Mouse (Mus musculus) cerebellum, adult 2 months (tissue): Measurements from ENCODE around the gene Gm20425. TPM values are rescaled to one million over a fixed set of nuclear protein-coding genes. Genes with fewer than 3 reads are reported as not detected.
A peak's percentile ranks its signal among the peaks of the same experiment; 100 is the strongest.

Experiments used
- DNase-seq, 2 experiments: peaks; one replicate each; pipeline ENCODE4 v3.0.0; 2021
- H3K27ac ChIP-seq: fragments of 200-500 bp; 2 replicates; pipeline ENCODE4 v1.5.1; 2012; ENCODE audit warnings: low read length, control low read depth, inconsistent platforms; ENCODE audit not compliant: insufficient read depth
- H3K27me3 ChIP-seq: fragments of 200-500 bp; 2 replicates; pipeline ENCODE4 v1.6.1; 2012; ENCODE audit warnings: inconsistent platforms, mild to moderate bottlenecking, low read length, moderate library complexity; ENCODE audit not compliant: control insufficient read depth, insufficient read depth
- H3K4me1 ChIP-seq: fragments of 200-500 bp; 2 replicates; pipeline ENCODE4 v1.6.1; 2011; ENCODE audit warnings: low read length; ENCODE audit not compliant: control insufficient read depth, insufficient read depth
- H3K4me3 ChIP-seq: fragments of 200-500 bp; replicated peaks from 2 replicates; pipeline ENCODE3; 2011; ENCODE audit warnings: mild to moderate bottlenecking, low read depth, low read length, control low read depth; ENCODE audit not compliant: insufficient read depth
- CTCF ChIP-seq: fragments of 200-500 bp; IDR thresholded peaks from 2 replicates; pipeline ENCODE4 v1.5.1; 2011; ENCODE audit warnings: low read depth, mild to moderate bottlenecking, control low read depth, low read length, moderate library complexity, borderline replicate concordance; ENCODE audit not compliant: insufficient read depth
- POLR2A ChIP-seq: fragments of 200-500 bp; IDR thresholded peaks from 2 replicates; pipeline ENCODE4 v1.6.1; 2011; ENCODE audit warnings: low read length, control low read depth, borderline replicate concordance; ENCODE audit not compliant: insufficient read depth
- WGBS: fragments of 180-500 bp; shearing (Covaris S2); methylation state at CpG from one replicate; pipeline ENCODE4 v1.1.7; 2018; 5-methylcytosine and 5-hydroxymethylcytosine counted together
- polyA plus RNA-seq: library from polyadenylated mRNA; depleted of rRNA; stranded (reverse); fragments of >200 nt; gene quantifications from 2 replicates; pipeline ENCODE4 v1.2.3, GENCODE M21; 2012

Gene Gm20425
- polyA plus RNA-seq, 1 experiment: 0.39 TPM

GRCm38 (mm10) chr9:103246526-103247168 is 16.5 kb upstream of the Gm20425 start:
- Histone ChIP-seq H3K4me1 (no peaks in the 10 kb centered on the region), H3K27ac (no peak overlapping the region), H3K4me3 (no peak overlapping the region), H3K27me3 (no peaks in the 10 kb centered on the region)
- DNase-seq: no peak
- TF ChIP-seq CTCF: no peak
- TF ChIP-seq POLR2A: no peak
- 82% methylated on average over 8 of the region's 8 CpGs for WGBS

GRCm38 (mm10) chr9:103243640-103244039 is 13.5 kb upstream of the Gm20425 start:
- Histone ChIP-seq H3K4me3 (no peak overlapping the region), H3K27me3 (no peaks in the 10 kb centered on the region), H3K4me1 (no peaks in the 10 kb centered on the region), H3K27ac (no peak overlapping the region)
- no peak for TF ChIP-seq POLR2A
- no peak for TF ChIP-seq CTCF
- DNase-seq: no peak
- 93% methylated on average over 4 of the region's 4 CpGs for WGBS

DNA sequence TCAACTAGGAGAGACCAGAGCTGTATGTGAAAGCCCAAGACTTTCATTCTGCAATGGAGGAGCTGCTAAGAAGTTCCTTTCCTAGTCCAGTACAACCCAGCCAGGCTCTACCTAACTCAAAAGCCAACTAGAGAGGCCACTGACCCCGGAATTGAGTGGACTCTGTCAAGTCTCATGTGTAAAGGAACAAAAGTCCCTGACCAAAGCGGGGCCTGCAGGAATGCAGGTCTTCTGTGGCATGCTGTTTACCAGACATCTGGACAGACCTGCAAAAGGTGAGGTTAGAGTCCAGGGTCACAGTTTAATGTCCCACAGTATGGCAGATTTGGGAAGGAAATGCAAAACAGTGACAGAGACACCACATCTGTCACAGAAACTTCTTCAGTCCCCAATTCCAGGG is 11.1 kb upstream of the Gm20425 start:
- Histone ChIP-seq H3K4me1 (no peaks in the 10 kb centered on the region), H3K27ac (no peak overlapping the region), H3K27me3 (no peaks in the 10 kb centered on the region), H3K4me3 (no peak overlapping the region)
- 84% methylated on average over 2 of the region's 2 CpGs for WGBS
- no peak for TF ChIP-seq POLR2A
- no peak for TF ChIP-seq CTCF
- DNase-seq: no peak

- no peak for TF ChIP-seq CTCF
- TF ChIP-seq POLR2A: no peak
- DNase-seq: no peak
- H3K27ac ChIP-seq: no peak overlapping the region
- no peaks in the 10 kb centered on the region for H3K27me3 ChIP-seq
- no peak overlapping the region for H3K4me3 ChIP-seq
- 93% methylated on average over 6 of the region's 6 CpGs for whole genome bisulfite sequencing
- no peaks in the 10 kb centered on the region for H3K4me1 ChIP-seq
Measured at GRCm38 (mm10) chr9:103239471-103239870, 9.4 kb upstream of the Gm20425 start.

GRCm38 (mm10) chr9:103234565-103235165 is 4.6 kb upstream of the Gm20425 start:
- H3K4me3 ChIP-seq: no peak overlapping the region
- TF ChIP-seq POLR2A (no peak), CTCF (no peak)
- peaks cover 3% of the 10 kb centered on the region; the same call in 1 of the 2 replicates for H3K4me1 ChIP-seq
- peak; percentile 18 to 19 for DNase-seq
- no peaks in the 10 kb centered on the region for H3K27me3 ChIP-seq
- peak overlapping the region; percentile 38; the same call in 1 of the 2 replicates for H3K27ac ChIP-seq
- 49% methylated on average over 7 of the region's 7 CpGs for WGBS

DNA sequence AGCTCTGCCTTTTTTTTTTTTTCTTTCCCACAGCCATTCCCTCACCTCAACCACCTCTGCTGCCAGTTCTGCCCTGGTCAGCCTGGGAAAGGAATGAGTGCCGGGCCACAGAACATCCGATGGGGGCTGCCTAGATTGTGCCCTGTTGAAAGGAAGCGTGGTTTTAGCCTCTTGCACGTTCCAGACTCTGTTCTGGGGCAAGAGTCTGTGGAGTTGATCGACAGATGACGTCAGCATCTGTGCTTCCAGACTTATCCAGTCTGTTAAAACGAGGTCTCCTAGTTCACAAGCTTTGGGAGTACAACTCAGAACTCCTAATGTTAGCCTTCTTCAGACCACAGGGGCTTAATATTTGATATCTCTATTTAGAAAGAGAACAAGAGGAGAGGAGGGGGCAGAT is 4.0 kb upstream of the Gm20425 start:
- no peaks in the 10 kb centered on the region for H3K27me3 ChIP-seq
- DNase-seq: no peak
- H3K27ac ChIP-seq: peak overlapping the region; percentile 38; the same call in 1 of the 2 replicates
- no peak overlapping the region for H3K4me3 ChIP-seq
- WGBS: 58% methylated on average over 7 of the region's 7 CpGs
- H3K4me1 ChIP-seq: peaks cover 3% of the 10 kb centered on the region; the same call in 1 of the 2 replicates
- TF ChIP-seq POLR2A (no peak), CTCF (no peak)

GRCm38 (mm10) chr9:103233006-103233395 is 2.9 kb upstream of the Gm20425 start:
- DNase-seq: no peak
- H3K4me1 ChIP-seq: peaks cover 3% of the 10 kb centered on the region; the same call in 1 of the 2 replicates
- H3K27ac ChIP-seq: no peak overlapping the region; the same call in 1 of the 2 replicates
- H3K27me3 ChIP-seq: no peaks in the 10 kb centered on the region
- TF ChIP-seq CTCF: no peak
- TF ChIP-seq POLR2A: no peak
- 81% methylated on average over 7 of the region's 7 CpGs for WGBS
- H3K4me3 ChIP-seq: no peak overlapping the region

DNA sequence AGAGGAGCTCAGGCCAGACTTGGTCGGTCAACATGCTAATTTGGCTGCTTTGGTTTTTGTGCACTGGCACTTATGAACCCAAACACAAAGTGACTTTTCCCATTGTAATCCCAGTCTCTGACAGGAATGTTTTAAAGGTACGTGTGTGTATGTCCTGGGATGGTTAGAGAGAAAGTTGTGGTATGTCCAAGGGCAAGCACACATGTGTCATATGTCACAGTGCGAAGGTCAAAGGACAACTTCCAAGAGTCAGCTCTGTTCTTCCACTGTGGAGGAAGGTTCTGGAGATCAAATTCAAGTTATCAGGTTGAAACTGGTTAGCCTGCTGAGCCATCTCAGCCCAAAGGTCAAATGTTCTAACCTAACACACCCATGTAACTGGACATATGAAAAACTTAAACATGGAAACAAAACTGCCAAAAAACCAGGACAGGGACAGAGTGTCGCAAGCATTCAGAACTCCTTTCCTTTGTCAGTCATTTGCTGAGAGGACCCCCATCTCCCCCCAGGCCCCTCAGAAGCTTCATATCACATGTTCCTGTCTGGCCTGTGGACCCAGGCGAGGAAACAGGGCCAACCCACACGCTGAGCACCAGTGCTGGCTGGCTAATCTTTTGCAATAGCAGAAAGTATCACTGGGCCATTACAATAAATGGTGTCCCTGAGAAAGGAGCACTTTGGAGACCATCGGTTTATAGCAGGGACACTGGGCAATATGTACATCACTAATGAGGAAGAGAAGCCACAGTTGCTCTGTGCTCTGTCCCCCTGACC is 2.3 kb upstream of the Gm20425 start:
- Histone ChIP-seq H3K27ac (no peak overlapping the region), H3K4me1 (peaks cover 3% of the 10 kb centered on the region; the same call in 1 of the 2 replicates), H3K27me3 (no peaks in the 10 kb centered on the region), H3K4me3 (no peak overlapping the region)
- WGBS: 87% methylated on average over 7 of the region's 7 CpGs
- DNase-seq: no peak
- TF ChIP-seq POLR2A (no peak), CTCF (no peak)
